Mouse (Mus musculus) ovary, adult 18-20 months (tissue): ENCODE measurements around the gene Adgrg5.

Experiments used
- DNase-seq: peaks from one replicate; pipeline ENCODE4 v3.0.0; 2022; ENCODE audit warnings: low spot score, mixed read lengths

Adgrg5 gene

GRCm38 (mm10) chr8:94967071-94967470 is 43.6 kb downstream of the Adgrg5 start:
- no peak for DNase-seq

DNA sequence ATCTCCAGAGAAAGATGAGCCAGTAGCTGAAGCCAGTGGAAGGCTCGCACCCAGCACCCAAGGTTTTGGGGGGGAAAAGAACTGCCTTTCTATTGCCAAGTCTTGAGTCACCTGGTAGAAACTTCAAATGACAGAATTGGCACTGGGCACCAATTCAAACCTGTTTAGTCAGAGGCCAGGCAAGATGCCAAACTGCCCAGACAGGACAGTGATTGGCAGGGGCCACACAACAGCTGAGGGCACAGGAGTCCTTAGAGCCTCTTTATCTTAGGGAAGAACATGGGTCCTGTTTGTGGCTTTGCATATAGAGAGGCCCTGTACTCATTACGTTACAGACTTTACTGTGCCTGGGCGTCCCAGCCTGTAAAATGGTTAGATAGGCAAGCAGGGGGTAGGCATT is 44.1 kb downstream of the Adgrg5 start:
- DNase-seq = no peak

DNA sequence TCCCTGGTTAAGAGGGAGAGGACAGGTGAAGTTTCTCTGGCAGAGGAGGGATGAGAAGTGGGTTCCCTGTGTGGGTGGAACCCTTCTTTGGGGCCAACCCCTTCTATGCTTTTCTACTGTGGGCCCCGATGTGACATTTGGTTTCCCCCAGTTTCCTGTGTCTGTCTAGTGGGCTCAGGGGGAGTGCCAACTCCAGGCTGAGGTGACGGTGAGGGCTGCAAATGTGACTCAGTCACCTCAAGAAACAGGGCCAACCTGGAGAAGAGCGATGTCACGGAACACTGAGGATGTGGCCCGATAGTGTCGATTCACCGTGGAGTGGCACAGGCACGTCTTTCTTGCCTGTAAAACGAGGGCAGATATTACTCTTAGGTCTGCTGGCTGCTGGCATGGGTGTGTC is 49.8 kb downstream of the Adgrg5 start:
- DNase-seq = no peak

DNA sequence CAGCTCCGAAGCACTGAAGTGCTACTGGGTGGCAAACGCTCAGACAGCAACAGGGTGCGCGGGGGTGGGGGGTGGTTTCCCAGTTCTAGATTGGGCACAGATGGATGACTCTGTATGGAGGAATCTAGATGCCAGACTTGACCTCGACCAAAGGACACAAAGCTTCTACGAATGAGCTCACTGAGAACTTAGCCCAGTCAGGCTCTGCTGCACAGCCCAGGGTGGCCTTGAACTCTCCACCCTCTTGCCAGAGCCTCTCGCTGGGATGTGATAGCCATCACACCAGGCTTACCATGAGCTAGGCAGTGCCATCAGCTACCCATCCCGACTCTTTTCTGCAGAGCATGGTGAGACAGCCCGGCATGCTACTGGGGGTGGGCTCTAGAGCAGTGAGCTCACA is 50.3 kb downstream of the Adgrg5 start:
- DNase-seq = no peak

- no peak for DNase-seq
These were observed 51.1 kb downstream of the Adgrg5 start, which contains the start of gene Adgrg1 for GRCm38 (mm10) chr8:94974467-94975165. Gene Adgrg1, plus strand, starts transcription at chr8:94974751.

- DNase-seq = no peak
These were observed 53.3 kb downstream of the Adgrg5 start for GRCm38 (mm10) chr8:94976651-94977417.

DNA sequence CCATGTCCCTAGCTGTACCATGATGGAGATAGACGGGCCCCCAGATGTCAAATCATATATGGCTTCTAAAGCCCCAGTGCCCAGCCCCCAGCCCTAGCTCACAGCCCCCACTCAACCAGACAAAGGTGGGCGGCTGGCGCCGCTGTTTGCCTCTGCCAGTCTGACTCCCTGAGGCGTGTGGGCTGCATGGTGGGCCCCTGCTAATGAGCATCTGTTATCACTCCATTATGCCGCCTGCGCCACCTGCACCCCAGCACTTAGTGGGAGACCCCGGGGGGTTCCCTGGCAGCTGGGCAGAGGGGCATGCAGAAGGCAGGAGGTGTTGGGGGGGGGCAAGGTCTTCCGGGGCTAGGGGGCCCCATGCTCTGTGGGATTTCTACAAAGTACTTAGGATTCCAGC is 54.6 kb downstream of the Adgrg5 start:
- no peak for DNase-seq

DNA sequence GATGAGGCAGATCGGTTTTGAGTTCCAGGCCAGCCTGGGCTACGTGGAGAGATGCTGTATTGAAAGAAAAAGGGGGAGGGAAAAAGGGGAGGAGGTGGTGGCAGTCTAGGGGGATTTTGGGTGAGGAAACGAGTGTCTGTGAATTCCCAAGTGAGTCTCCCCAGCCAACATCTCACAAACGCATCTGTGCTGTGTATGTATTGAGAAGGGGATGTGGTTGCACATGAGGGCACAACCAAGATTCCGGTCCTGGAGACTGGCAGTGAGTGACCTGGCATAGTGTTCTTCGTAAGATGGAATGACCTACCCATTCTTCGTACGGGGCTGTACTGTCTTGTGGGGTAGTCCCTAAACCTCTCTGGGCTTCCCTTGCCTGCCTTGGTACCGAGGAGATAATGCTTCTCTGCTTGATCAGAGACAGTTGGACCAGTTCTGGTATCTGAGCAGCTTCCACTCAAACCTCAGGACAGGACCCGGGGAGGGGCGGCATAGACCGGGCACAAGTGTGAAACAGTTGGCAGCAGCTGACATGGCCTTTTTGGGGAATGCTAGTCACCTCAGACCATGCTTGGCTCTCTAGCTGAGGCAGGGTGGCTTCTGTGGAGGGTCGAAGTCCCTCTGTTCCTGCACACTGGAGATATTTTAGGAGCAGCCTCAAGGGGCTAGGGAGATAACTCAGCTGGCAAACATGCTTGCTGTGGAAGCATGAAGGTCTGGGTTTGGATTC is 55.3 kb downstream of the Adgrg5 start:
- no peak for DNase-seq

DNA sequence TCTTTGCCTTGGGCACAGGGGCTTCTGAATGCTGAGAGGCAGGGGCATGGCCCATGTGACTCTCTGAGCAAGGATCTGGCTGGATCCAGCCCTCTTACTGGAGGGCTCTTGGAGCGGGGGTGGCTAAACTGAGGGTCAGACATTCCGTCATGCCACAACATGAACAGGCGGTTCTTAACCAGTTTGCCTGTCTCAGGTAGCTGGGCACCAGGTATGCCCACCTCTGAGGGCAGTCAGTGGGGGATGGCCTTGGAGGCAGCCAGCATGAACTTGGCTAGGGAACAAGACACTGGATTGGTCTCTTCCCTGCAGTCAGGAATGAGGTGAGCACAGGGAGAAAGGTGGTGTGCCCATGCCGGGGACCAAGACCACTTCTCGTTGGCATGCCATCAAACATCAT is 56.7 kb downstream of the Adgrg5 start:
- no peak for DNase-seq

DNA sequence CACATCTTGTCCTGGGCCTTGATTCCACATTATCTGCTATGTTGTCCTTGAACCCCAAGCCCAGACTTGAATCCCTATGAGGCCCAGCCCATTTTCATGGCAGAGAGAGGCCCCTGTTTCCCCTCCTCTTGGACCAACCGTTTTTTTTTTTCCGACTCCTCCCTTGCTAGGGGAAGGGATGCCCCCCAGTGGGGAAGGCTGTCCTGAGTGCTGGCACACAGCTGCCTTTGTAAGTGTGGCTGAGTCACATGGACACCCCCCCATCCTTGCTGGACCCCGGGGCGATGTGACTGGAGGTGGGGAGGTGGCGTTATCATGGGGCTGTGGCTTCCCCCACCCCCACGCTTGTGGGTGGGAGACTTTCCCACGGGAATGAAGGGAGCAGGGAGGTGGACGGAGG is 57.5 kb downstream of the Adgrg5 start:
- no peak for DNase-seq

- no peak for DNase-seq
These were observed 58.4 kb downstream of the Adgrg5 start for GRCm38 (mm10) chr8:94981848-94982247.

DNA sequence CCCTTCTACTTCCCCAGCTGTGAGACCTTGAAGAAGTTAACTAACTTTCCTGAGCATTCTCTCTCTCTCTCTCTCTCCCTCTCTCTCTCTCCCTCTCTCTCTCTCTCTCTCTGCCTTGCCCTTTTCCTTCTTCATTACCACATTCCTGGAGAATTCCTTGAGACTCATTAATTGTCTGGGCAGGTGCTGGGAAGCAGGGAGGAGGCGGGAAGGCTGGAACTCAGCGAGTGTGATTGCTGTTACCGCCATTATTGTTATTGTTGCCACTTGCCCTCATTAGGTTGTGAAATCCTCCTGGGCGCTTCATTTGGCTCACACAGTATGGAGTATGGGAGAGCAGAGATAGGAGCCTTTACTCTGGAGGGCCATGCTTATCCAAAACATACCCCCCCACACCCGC is 59.7 kb downstream of the Adgrg5 start:
- no peak for DNase-seq

DNA sequence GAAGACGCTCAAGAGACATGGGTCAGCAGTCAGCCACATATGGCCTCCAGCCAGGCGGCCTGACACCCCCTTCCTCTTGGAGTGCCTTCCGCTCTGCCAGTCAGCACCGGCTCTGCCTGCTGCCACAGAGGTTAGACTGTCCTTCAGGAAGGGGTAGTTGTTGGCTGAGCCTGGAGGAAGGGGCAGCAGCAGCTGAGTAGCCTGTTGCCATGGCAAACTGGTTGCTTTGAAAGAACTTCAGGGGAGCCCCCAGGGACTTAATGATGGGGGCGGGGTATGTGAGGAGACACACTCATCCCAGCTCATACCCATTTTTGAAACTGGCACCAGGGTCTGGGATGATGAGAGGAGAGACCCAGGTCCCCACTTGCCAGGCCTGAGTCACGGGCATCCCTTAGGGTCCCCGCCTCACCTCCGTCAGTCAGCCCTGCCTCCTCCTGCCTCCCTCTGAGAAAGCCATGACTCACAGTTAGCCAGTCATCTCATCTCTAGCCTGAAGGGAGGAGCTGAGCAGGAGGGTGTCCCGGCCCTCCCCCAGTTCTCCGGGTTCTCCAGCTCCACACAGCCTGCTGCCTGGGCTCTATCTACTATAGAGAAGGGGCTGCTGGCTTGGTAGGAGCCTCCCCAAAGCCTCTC is 60.5 kb downstream of the Adgrg5 start:
- DNase-seq = peak; percentile 74

- no peak for DNase-seq
These were observed 61.5 kb downstream of the Adgrg5 start for GRCm38 (mm10) chr8:94985023-94985422.

- DNase-seq = no peak
These were observed 63.2 kb downstream of the Adgrg5 start for GRCm38 (mm10) chr8:94986676-94987075.

DNA sequence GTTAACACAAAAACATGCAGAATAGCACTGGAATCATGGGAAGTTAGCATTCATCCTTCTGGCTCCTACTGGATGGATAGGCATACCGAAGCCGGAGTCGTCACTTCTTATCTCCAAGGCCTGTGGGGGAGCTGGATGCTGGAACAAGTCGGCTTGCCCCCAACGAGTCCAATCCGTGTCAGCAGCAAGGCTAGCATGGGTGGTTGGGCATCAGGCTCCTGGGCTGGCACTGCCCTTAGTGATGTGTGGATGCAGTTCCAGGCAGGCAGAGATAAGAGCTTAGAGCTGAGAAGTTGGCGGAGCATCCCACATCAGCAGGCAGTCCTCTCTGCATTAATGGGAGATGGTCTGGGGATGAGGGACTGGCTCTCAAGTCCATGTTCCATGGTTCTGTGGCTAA is 64.1 kb downstream of the Adgrg5 start:
- peak; percentile 86 for DNase-seq

GRCm38 (mm10) chr8:94988619-94989018 is 65.1 kb downstream of the Adgrg5 start:
- DNase-seq = no peak

DNA sequence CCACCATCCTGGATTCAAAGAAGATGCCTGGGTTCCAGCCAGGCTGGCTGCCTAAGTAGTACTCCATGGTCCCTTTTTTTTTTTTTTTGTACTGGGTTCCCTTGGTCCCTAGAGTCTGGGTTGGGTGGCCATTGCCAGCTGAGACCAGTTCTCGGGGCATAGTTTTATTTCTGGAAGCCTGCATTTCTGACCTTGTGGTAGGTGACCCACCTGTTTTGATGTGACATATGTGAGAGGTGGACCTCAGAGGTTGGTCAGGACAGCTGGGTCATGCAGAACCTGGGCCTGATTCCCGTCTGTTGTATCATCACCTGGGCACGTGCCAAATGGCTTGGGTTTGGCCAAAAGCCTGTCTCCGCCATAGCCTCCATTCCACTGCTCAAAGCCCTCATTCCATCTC is 66.2 kb downstream of the Adgrg5 start:
- no peak for DNase-seq

GRCm38 (mm10) chr8:94990598-94991453 is 67.3 kb downstream of the Adgrg5 start:
- no peak for DNase-seq

- DNase-seq = no peak
These were observed 68.0 kb downstream of the Adgrg5 start for GRCm38 (mm10) chr8:94991454-94991994.

DNA sequence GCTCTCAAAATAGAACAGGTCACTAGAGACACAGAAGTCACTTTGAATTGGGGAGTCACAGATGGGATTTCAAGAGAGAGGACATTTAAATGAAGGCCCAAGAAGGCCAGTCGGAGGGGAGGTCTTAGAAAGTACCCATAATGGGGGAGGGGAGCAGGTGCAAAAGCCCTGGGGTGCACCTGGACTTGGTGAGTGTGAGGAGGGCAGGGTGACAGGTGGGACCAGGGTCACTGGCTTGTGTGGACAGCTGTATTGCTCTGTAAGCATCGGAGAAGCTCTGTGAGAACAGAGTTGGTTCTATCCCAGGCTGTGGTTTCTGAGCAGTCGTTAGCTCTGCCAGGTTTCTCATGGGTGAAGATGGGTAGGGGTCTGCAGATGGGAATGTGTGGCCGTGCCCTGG is 68.5 kb downstream of the Adgrg5 start:
- DNase-seq = no peak
